Mouse (Mus musculus): ENCODE measurements around the gene 1110057P08Rik. TPM values are rescaled to one million over a fixed set of nuclear protein-coding genes. Genes with fewer than 3 reads are reported as not detected.

1110057P08Rik gene
- total RNA-seq (2023): not detected

DNA sequence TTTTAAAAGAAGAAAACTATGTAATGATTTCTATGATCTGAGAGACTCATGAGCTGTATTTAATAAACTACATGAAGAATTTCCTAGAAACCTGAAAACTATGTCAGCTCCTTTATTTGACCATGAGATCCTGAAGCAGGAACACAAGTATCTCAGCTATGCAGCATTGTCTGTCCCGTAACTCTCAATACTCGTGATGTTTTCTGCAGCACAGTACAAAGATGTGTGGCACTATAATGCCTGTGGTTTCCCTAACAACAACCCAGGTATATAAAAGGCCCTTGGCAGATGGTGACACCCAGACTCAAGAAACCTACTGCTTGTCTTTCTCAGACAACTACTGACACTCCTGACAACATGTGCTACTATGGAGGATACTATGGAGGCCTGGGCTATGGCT is at the start of gene 1110057P08Rik:
1110057P08Rik (plus strand) TSS at position 301 of the 400 bp plus-strand sequence.

DNA sequence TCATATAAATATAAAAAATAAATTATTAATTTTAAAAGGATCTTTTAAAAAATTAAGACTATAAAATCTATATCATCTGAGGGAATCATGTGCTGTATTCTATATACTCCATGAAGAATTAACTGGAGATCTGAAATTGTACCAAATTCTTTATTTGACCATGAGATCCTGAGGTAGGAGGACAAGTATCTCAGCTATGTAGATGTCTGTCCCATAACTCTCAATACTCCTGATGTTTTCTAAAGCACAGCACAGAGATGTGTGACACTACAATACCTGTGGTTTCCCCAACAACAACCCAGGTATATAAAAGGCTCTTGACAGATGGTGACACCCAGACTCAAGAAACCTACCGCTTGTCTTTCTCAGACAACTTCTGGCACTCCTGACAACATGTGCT is 34.0 kb upstream of the 1110057P08Rik start, which contains the start of gene Gm6358:
Gm6358 (plus strand) TSS at position 301 of the 400 bp plus-strand sequence.

DNA sequence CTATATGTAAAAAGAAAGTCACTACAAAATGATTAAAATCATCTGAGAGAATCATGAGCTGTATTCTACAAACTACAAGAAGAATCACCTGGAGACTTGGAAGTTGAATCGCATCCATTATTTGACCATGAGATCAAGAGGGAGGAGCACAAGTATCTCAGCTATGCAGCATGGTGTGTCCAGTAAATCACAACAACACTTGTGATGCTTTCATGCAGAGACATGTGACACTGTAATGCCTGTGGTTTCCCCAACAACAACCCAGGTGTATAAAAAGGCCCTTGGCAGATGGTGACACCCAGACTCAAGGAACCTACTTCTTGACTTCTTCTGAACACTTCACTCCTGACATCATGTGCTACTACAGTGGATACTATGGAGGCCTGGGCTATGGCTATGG is 23.7 kb upstream of the 1110057P08Rik start, which contains the start of gene Gm10061:
Gm10061 (plus strand) TSS at position 301 of the 400 bp plus-strand sequence.

DNA sequence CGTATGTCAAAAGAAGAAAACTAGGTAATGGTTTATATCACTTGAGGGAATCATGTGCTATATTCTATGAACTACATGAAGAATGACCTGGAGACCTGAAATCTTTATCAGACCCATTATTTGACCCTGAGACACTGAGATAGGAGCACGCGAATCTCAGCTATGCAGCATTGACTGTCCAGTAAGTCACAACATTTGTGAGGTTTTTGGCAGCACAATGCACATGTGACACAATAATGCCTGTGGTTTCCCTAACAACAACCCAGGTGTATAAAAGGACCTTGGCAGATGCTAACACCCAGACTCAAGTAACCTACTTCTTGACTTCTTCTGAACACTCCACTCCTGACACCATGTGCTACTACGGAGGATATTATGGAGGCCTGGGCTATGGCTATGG is 16.9 kb upstream of the 1110057P08Rik start, which contains the start of gene Gm9789:
Gm9789 (plus strand) TSS at position 301 of the 400 bp plus-strand sequence.

DNA sequence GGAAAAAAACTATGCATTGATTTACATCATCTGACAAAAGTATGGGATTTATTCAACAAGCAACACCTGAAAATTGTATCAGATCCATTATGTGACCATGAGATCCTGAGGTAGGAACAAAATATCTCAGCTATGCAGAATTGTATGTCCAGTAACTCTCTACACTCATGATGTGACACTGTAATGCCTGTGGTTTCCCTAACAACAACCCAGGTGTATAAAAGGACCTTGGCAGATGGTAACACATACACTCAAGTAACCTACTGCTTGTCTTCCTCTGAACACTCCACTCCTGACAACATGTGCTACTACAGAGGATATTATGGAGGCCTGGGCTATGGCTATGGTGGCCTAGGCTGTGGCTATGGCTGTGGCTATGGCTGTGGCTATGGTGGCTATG is 5.3 kb upstream of the 1110057P08Rik start, which contains the start of gene Gm7735:
Gm7735 (plus strand) TSS at position 301 of the 400 bp plus-strand sequence.

DNA sequence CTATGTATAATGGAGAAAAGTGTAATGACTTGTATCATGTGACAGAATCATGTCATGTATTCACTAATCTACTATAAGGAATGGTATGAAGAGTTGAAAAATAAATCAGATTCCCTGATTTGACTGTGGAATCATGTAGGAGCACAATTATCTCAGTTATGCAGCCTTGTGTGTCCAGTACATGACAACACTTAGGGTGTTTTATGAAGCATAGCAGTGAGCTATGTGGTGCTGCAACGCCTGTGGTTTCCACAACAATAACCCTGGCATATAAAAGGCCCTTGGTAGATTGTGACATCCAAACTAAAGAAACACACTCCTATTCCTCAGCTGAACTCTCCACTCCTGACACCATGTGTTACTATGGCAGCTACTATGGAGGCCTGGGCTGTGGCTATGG is 31.0 kb downstream of the 1110057P08Rik start, which contains the start of gene Krtap20-2:
Krtap20-2 (plus strand) TSS at position 301 of the 400 bp plus-strand sequence.

Other genes with a start within 250 kb of the 1110057P08Rik start
- gene Krtap19-9b, start 242.5 kb upstream of the 1110057P08Rik start, total RNA-seq (2023): not detected
- gene Krtap16-3, start 211.9 kb upstream of the 1110057P08Rik start, total RNA-seq (2023): not detected
- not detected for gene Krtap22-2, start 164.0 kb upstream of the 1110057P08Rik start, total RNA-seq (2023)
- not detected for gene Gm10229, start 159.5 kb upstream of the 1110057P08Rik start, total RNA-seq (2023)
- gene Krtap6-1, start 143.0 kb upstream of the 1110057P08Rik start, total RNA-seq (2023): not detected
- not detected for gene Gm10228, start 133.3 kb upstream of the 1110057P08Rik start, total RNA-seq (2023)
- gene Krtap6-5, start 126.9 kb upstream of the 1110057P08Rik start, total RNA-seq (2023): not detected
- gene 1110025L11Rik, start 110.7 kb upstream of the 1110057P08Rik start, total RNA-seq (2023): not detected
- gene Krtap6-3, start 90.7 kb upstream of the 1110057P08Rik start, total RNA-seq (2023): not detected
- not detected for gene Gm6358, start 33.9 kb upstream of the 1110057P08Rik start, total RNA-seq (2023)
- not detected for gene Gm10061, start 23.6 kb upstream of the 1110057P08Rik start, total RNA-seq (2023)
- gene Gm9789, start 16.8 kb upstream of the 1110057P08Rik start, total RNA-seq (2023): not detected
- gene Gm7735, start 5.2 kb upstream of the 1110057P08Rik start, total RNA-seq (2023): not detected
- gene Krtap20-2, start 31.1 kb downstream of the 1110057P08Rik start, total RNA-seq (2023): not detected
- not detected for gene Krtap21-1, start 229.1 kb downstream of the 1110057P08Rik start, total RNA-seq (2023)
- gene Krtap6-2, start 245.4 kb downstream of the 1110057P08Rik start, total RNA-seq (2023): not detected